Mouse (Mus musculus) kidney, postnatal 0 days (tissue): ENCODE measurements around the gene 5430427O19Rik. TPM values are rescaled to one million over a fixed set of nuclear protein-coding genes. Genes with fewer than 3 reads are reported as not detected.

ENCODE experiments used
- ATAC-seq: fragments of 200-750 bp; cut with Nextera tagmentation; replicated peaks from 2 replicates; pipeline ENCODE4 v1.8.0; 2017; ENCODE audit warnings: low read depth, moderate number of reproducible peaks, moderate TSS enrichment, moderate library complexity; ENCODE audit not compliant: low FRiP score
- DNase-seq: peaks from one replicate; pipeline ENCODE4 v3.0.0-alpha.2; 2016; ENCODE audit warnings: low spot score
- H3K27ac ChIP-seq: fragments of 300-500 bp; sonication (generic); 2 replicates; pipeline ENCODE4 v1.5.1; 2014; ENCODE audit warnings: mild to moderate bottlenecking
- H3K27me3 ChIP-seq: fragments of 300-500 bp; sonication (generic); 2 replicates; pipeline ENCODE4 v1.6.1; 2014; ENCODE audit warnings: low read length, mixed read lengths; ENCODE audit not compliant: insufficient read depth
- H3K36me3 ChIP-seq: fragments of 300-500 bp; sonication (generic); 2 replicates; pipeline ENCODE4 v1.6.1; 2014; ENCODE audit warnings: low read length, mixed read lengths; ENCODE audit not compliant: insufficient read depth
- H3K4me1 ChIP-seq: fragments of 300-500 bp; sonication (generic); replicated peaks from 2 replicates; pipeline ENCODE4 v1.6.1; 2014; ENCODE audit warnings: antibody characterized with exemption, low read length, mixed read lengths; ENCODE audit not compliant: insufficient read depth
- H3K4me2 ChIP-seq: fragments of 300-500 bp; sonication (generic); 2 replicates; pipeline ENCODE4 v1.6.1; 2014; ENCODE audit warnings: mild to moderate bottlenecking, low read length, moderate library complexity, mixed read lengths
- H3K4me3 ChIP-seq: fragments of 300-500 bp; sonication (generic); replicated peaks from 2 replicates; pipeline ENCODE4 v1.5.1; 2014; ENCODE audit warnings: low read depth, low read length
- H3K9ac ChIP-seq: fragments of 300-500 bp; sonication (generic); 2 replicates; pipeline ENCODE4 v1.6.1; 2014; ENCODE audit warnings: low read depth, low read length
- H3K9me3 ChIP-seq: fragments of 300-500 bp; sonication (generic); replicated peaks from 2 replicates; pipeline ENCODE4 v1.6.1; 2016; ENCODE audit warnings: low read length, inconsistent platforms, mixed read lengths
- CTCF ChIP-seq: IDR thresholded peaks from 2 replicates; pipeline ENCODE4 v1.5.1; 2016; ENCODE audit warnings: antibody characterized with exemption, low read depth, mild to moderate bottlenecking, moderate library complexity
- WGBS: fragments of 180-500 bp; shearing (Covaris S2); extraction: QIAGEN DNeasy Blood & Tissue Kit; methylation state at CpG from one replicate; pipeline ENCODE4 v1.1.7; 2014; 5-methylcytosine and 5-hydroxymethylcytosine counted together
- polyA plus RNA-seq: library from polyadenylated mRNA; unstranded; fragments of >200 nt; fragmentation: Nextera tagmentation; extraction: Ambion mirVana; gene quantifications from 2 replicates; pipeline ENCODE4 v1.2.1, GENCODE M21; 2015

The 5430427O19Rik gene
- polyA plus RNA-seq, 1 experiment from 2014 or later = 0.12 TPM

- Histone ChIP-seq H3K4me3 (no peak overlapping the region), H3K27me3 (no peaks in the 10 kb centered on the region), H3K9ac (no peak overlapping the region), H3K36me3 (no peaks in the 10 kb centered on the region), H3K4me1 (no peaks in the 10 kb centered on the region), H3K4me2 (no peak overlapping the region), H3K27ac (no peak overlapping the region), H3K9me3 (no peaks in the 10 kb centered on the region)
- WGBS = 59% methylated on average over 7 of the region's 7 CpGs
- TF ChIP-seq CTCF = peak; percentile 68
- ATAC-seq (no peak), DNase-seq (peak; percentile 58)
These were observed 9.2 kb downstream of the 5430427O19Rik start for GRCm38 (mm10) chrX:85879198-85879977.

- Histone ChIP-seq H3K27me3 (no peaks in the 10 kb centered on the region), H3K4me3 (no peak overlapping the region), H3K36me3 (no peaks in the 10 kb centered on the region), H3K27ac (no peak overlapping the region), H3K9me3 (no peaks in the 10 kb centered on the region), H3K4me1 (no peaks in the 10 kb centered on the region), H3K9ac (no peak overlapping the region), H3K4me2 (no peak overlapping the region)
- 54% methylated on average over 5 of the region's 5 CpGs for WGBS
- no peak for TF ChIP-seq CTCF
- ATAC-seq = no peak
- no peak for DNase-seq
These were observed 16.5 kb downstream of the 5430427O19Rik start for GRCm38 (mm10) chrX:85886651-85887050.

GRCm38 (mm10) chrX:85901195-85901594 is 31.0 kb downstream of the 5430427O19Rik start:
- H3K9me3 ChIP-seq = no peaks in the 10 kb centered on the region
- ATAC-seq (no peak), DNase-seq (no peak)
- no peak for TF ChIP-seq CTCF
- no peak overlapping the region for H3K4me3 ChIP-seq
- no peaks in the 10 kb centered on the region for H3K4me1 ChIP-seq
- H3K9ac ChIP-seq = no peak overlapping the region
- no peaks in the 10 kb centered on the region for H3K36me3 ChIP-seq
- 43% methylated on average over 1 of the region's 1 CpGs for WGBS
- no peak overlapping the region for H3K27ac ChIP-seq
- no peak overlapping the region for H3K4me2 ChIP-seq
- H3K27me3 ChIP-seq = no peaks in the 10 kb centered on the region

- Histone ChIP-seq H3K27ac (no peak overlapping the region), H3K4me1 (no peaks in the 10 kb centered on the region), H3K9ac (no peak overlapping the region), H3K27me3 (no peaks in the 10 kb centered on the region), H3K9me3 (no peaks in the 10 kb centered on the region), H3K4me2 (no peak overlapping the region), H3K36me3 (no peaks in the 10 kb centered on the region), H3K4me3 (no peak overlapping the region)
- TF ChIP-seq CTCF = peak; percentile 70
- ATAC-seq = no peak
- DNase-seq = peak; percentile 17
- 30% methylated on average over 3 of the region's 3 CpGs for WGBS
These were observed 48.9 kb downstream of the 5430427O19Rik start for GRCm38 (mm10) chrX:85919034-85919433.

DNA sequence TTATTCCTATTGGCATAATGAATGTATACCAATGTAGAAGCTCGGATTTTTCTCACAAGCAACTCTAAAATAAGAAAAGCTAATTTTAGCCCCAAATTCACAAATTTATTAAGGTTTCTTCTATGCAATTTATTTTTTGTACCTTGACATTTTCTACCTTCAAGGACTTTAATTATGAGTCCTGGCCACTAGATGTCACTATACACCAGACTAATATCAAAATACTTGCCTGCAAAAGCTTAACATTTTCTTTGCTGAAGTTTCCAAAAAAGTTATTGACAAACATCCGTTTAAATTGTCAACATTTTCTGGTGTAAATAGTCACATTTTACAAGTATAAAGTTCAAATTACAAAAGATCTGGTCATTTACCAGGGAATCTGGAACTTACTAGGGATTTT is 62.8 kb downstream of the 5430427O19Rik start:
- WGBS = 9% methylated on average over 2 of the region's 2 CpGs
- no peak for ATAC-seq

More for the DNA sequence above, 62.8 kb downstream of the 5430427O19Rik start:
- no peak overlapping the region for H3K27ac ChIP-seq
- H3K4me2 ChIP-seq = no peak overlapping the region
- H3K4me1 ChIP-seq = no peaks in the 10 kb centered on the region
- H3K4me3 ChIP-seq = no peak overlapping the region
- DNase-seq = peak; percentile 46
- H3K36me3 ChIP-seq = no peaks in the 10 kb centered on the region
- no peak overlapping the region for H3K9ac ChIP-seq
- no peaks in the 10 kb centered on the region for H3K27me3 ChIP-seq
- peak; percentile 64 for TF ChIP-seq CTCF
- no peaks in the 10 kb centered on the region for H3K9me3 ChIP-seq

Other genes starting within 250 kb of the 5430427O19Rik start
- 55.6 and 59.5 TPM in 2 replicates for gene Gk, start 93.5 kb upstream of the 5430427O19Rik start, polyA plus RNA-seq
- not detected in 2 replicates for gene Samt3, start 173.8 kb downstream of the 5430427O19Rik start, polyA plus RNA-seq